Mouse (Mus musculus): ENCODE data around the gene Slc5a1.
A peak's percentile ranks its signal among the peaks of the same experiment; 100 is the strongest.

The Slc5a1 gene

DNA sequence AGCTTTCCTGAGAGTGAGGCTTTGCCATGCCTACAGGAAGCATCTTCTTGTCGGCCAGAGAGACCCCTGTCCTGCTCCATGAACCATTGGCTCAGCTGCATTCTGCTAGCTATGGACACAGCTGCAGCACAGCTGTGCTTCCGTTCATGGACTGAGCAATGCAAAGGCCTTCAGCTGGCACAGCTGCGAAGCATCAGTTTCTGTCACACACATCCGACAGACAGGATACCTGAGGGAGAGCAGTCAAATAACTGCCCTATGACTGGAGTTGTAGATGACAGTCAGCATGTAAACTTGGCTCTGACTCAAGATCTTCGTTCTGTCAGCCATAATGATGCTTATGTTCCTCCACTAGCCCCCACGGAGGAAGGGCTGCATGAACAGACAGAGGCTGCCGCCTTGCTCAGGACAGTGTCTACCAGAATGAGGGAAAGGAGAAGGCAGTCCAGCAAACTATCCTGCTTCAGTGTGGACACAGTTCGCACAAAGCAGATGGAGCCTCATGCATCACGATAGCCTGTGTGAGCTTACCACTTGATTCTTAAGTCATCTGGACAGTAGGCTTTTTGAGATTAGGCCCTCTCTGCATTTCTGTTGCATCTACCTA is 91.3 kb downstream of the Slc5a1 start:
- no peak for DNase-seq

DNA sequence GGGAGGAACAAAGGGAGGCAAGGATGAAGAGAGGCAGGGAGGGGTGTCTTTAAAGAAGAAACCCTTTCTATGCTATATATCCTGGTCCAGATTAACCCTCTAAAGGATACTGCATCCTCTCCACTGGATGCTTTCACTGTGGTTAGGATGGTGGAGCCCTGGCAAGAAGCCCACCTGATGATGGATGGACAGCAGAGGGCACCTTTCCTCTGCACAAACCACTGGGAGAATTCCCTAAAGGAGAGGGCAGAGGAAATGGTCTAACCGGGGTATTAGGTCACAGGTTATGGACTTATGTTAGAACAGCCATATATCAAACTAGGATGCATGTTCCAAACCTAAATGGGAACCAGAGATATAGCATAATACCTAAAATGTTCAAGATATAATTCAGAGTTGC is 96.1 kb downstream of the Slc5a1 start:
- no peak for DNase-seq

DNA sequence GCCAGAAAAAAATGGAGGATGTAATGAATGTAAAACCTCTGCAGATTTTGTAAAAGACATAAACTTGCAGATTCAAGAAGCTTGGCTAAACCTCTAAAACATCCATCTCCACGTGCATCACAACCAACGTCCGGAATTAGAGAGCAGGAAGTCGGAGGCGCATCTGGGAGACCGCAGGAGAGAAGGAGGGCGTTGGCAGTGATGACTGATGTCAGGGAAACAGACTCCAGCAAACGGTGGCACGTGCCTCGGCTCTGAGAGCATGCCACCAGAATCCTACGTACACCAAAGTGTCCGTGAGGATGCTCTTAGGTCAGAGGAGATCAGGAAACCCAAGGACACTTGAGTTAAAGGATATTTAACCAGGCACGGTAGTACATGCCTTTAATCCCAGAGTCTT is 97.7 kb downstream of the Slc5a1 start:
- no peak for DNase-seq

GRCm38 (mm10) chr5:33202516-33203170 is 98.6 kb downstream of the Slc5a1 start:
- no peak for DNase-seq

GRCm38 (mm10) chr5:33203171-33203565 is 99.1 kb downstream of the Slc5a1 start:
- no peak for DNase-seq

DNA sequence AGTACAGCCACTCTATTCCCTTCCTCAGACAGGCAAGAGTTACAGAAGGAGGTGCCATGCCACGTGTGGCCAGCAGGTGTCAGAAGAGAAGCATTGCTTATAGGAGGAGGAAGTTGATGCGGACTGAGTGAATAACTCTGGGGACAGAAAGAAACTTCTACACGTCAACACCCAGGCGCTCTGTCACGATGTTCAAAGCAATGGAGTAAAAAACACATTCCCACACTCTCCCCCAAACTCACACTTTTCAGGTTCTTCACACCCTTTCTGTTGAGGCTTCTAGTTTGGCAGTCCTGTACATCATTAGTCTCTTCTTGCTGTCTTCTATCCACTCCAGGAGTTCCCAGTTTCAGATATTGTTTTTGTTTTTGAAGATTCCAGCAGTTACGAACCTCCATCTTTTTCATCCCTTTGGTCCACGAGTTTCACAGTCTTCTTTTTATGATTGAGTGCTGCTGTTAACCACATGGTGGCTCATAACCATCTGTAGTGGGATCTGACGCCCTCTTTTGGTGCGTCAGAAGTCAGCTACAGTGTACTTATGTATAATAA is 99.7 kb downstream of the Slc5a1 start:
- peak; percentile 83 for DNase-seq

DNA sequence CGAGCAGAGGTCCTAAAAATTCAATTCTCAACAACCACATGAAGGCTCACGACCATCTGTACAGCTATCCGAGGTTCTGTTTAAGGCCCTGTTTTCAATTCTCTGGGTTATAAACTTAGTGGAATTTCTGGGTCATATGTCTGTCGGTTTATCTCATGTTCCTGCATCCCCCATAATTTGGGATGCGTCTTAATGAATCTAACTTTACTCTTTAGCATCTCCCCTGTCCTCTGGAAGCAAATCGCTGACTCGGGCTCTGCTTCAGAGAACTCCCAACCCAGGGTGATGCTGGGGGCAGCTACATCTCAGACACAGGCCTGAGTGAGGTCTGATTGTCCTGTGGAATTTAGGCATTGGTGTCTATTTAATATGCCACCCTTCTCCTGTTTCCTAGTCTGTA is 100.3 kb downstream of the Slc5a1 start:
- DNase-seq, result no peak

DNA sequence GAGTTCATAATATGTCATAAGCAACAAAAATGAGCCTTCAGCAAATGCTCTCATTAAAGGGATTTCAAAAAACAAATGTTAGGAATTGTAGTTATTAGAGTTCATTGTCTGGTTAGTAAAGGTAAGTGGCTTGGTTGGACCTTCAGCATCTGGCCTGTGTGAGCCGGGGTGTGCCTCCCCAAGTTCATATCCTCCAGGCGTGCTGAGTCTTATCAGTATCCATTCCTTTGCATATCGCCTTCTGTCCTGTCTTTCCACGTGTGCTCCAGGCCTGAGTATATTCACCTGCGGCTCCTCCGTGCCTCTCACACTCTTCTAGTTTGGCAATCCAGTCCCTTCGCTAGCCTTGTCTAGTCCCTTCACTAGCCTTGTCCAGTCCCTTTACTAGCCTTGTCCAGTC is 102.3 kb downstream of the Slc5a1 start:
- no peak for DNase-seq

- DNase-seq, result no peak
Observed at GRCm38 (mm10) chr5:33207136-33207535, 103.1 kb downstream of the Slc5a1 start.

GRCm38 (mm10) chr5:33208533-33209245 is 104.7 kb downstream of the Slc5a1 start:
- DNase-seq, result no peak

GRCm38 (mm10) chr5:33210515-33210914 is 106.5 kb downstream of the Slc5a1 start:
- DNase-seq, result no peak

DNA sequence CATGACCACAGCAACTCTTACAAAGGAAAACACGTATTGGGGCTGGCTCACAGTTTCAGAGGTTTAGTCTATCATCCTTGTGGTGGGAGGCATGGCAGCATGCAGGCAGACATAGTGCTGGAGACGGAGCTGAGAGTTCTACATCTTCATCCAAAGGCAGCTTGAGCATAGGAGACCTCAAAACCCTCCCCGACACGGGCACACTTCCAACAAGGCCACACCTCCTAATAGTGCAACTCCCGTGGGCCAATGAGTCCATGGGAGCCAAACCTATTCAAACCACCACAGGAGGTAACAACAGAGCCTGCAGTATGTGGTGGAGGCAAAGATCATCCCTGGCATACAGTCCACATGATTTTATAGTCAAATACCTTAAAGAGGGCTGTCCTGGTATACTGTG is 107.2 kb downstream of the Slc5a1 start:
- DNase-seq, result no peak

Measured in cerebellum, adult 9-10 months (tissue).